Mouse (Mus musculus) layer of hippocampus, adult 9-11 months (tissue): Measurements from ENCODE around the gene Tspear.
"Not testable (repeated sequence)": the region's sequence is repeated elsewhere in the genome, so short reads cannot be mapped to it uniquely, and the experiment has no call there.

Source experiments
- DNase-seq: peaks from one replicate; pipeline ENCODE4 v3.0.0; 2022

Tspear gene

GRCm38 (mm10) chr10:77797677-77798076, 111.3 kb downstream of the Tspear start:
- no peak for DNase-seq

DNA sequence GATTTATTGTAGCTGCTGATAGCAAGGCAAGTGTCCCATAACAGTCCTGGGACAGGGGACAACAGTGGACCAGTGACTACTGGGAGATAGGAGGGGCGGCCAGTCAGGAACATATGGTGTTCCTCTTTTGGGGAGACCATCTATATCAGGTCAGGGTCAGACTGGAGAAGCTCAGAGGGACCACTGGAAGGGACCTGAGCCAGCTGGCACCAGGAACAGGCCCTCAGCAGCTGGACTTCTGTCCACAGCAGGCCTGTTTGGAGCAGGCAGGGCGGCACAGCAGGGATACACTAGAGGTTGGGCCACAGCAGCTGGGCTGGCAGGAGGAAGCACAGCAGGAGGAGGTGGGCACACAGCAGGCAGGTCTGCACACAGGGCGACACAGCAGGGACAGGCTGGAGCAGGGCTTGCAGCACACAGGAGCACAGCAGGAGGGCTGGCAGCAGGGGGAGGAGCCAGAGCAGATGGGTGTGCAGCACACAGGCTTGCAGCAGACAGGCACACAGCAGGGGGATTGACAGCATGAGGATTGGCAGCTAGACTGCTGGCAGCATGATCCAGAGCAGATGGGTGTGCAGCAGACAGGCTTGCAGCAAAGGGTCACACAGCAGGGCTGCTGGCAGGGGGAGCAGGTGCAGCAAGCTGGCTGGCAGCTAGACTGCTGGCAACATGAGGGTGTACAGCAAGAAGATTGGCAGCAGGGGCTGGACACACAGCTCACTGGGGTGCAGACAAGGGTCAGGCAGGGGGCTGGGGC, 112.0 kb downstream of the Tspear start:
- not testable (repeated sequence) for DNase-seq

- no peak for DNase-seq
These were observed 112.6 kb downstream of the Tspear start, which contains the start of gene Gm19668 for GRCm38 (mm10) chr10:77798921-77799508. Gene Gm19668, minus strand, starts transcription at chr10:77799133.

DNA sequence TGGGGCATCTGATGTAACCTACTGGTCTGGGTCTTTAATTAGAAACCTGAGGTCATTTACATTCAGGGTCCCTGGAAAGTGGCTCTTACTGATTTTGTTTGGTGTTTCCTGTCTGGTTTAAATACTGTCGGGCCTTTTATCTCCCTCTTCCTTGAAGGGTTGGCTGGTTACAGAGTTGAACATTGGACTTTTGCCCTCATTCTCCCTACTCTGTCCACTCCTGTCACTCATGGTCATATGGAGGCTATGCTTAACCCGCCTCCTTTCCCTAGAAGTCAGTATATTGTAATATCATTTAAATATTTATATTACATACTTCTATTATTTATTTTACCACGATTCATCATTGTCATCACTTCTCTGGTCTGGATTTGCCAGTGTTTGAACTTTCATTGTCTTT, 117.7 kb downstream of the Tspear start:
- no peak for DNase-seq

- DNase-seq, result no peak
These were observed 125.4 kb downstream of the Tspear start, which contains the start of gene Gm9507 for GRCm38 (mm10) chr10:77811743-77812142. Gene Gm9507, minus strand, starts transcription at chr10:77811843.

DNA sequence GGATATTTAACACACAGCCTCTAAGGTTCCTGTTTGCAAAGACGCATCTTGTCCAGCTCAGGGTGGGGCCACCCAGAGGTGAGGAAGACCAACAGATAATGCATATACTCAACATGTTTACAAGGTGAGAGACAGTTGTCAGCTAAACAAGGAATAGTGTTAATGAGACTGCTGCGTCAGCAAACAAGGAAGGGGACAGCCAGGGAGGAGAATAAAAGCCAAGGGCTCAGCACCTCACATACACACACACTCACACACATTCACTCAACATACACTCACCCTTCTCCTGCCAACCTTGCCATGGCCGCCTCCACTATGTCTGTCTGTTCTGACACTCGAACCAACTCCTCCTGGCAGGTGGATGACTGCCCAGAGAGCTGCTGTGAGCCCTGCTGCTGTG, 128.0 kb downstream of the Tspear start, which contains the start of gene Gm2696:
TSS of gene Gm2696 (plus strand) at position 301 of the 400 bp plus-strand sequence.
- no peak for DNase-seq

GRCm38 (mm10) chr10:77815514-77815913, 129.1 kb downstream of the Tspear start:
- no peak for DNase-seq

GRCm38 (mm10) chr10:77818523-77818922, 132.2 kb downstream of the Tspear start:
- no peak for DNase-seq

DNA sequence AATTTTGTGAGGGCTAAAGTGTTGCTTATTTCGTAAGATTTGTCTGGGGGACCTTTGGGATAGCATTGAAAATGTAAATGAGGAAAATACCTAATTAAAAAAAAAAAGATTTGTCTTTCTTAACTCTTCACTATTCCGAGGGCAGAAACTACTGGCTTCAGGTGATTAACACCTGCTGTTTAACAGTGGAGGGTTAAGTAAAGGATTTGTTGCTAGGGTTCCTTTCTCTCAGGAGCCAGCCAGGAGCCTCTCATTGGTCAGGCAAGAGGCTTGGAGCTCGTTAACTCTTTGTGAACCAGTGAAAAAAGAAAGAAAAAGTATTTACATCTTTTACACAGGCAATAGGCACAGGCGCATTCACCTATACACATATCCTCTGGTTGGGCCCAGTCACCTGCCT, 132.8 kb downstream of the Tspear start:
- DNase-seq, result no peak

- no peak for DNase-seq
These were observed 140.6 kb downstream of the Tspear start, which contains the start of gene Krtap10-4 for GRCm38 (mm10) chr10:77826951-77827350. Gene Krtap10-4, minus strand, starts transcription at chr10:77827095.

DNA sequence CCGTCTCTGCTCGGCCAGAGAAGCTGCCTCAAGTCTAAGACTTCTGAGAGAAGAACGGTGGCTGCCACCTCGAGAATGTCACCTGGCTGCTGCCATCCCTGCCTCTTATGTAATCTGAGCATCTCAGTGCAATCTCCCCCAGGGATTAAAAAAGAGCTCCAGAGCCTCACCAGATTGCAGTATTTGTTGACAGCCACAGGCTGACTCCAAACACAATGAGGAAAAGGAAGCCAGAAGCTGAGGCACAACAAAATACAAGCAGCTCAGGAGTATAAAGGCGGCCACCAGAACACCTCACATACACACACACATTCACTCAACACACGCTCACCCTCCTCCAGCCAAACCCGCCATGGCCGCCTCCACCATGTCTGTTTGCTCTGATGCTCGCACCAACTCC, 149.3 kb downstream of the Tspear start, which contains the start of gene Krtap10-10:
TSS of gene Krtap10-10 (plus strand) at position 301 of the 400 bp plus-strand sequence.
- no peak for DNase-seq

GRCm38 (mm10) chr10:77839006-77839405, 152.6 kb downstream of the Tspear start:
- no peak for DNase-seq

DNA sequence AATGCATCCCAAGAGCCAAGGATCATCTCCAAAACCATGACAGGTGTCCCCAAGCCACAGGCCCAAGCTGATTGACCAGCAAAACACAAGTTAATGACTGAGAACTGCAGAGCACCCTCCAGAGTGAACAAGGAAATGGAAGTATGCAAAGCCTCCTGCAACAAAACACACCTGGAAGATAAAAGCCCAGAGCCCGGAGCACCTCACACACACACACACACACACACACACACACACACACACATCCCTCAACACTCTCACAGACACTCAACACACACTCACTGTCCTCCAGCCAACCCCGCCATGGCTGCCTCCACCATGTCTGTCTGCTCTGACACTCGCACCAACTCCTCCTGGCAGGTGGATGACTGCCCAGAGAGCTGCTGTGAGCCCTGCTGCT, 160.1 kb downstream of the Tspear start, which contains the start of gene Gm36176:
TSS of gene Gm36176 (plus strand) at position 301 of the 400 bp plus-strand sequence.
- no peak for DNase-seq

DNA sequence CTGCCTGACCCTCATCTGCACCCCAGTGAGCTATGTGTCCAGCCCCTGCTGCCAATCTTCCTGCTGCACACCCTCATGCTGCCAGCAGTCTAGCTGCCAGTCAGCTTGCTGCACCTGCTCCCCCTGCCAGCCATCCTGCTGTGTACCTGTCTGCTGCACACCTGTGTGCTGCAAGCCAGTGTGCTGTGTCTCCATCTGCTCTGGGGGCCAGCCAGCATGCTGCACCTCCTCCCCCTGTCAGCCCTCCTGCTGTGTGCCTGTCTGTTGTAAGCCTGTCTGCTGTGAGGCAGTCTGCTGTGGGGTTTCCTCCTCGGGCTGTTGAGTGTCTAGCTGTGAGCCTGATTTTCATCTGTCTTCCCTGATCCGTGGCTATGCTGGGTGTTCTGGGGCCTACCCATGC, 160.6 kb downstream of the Tspear start:
- DNase-seq, result no peak

- no peak for DNase-seq
These were observed 161.2 kb downstream of the Tspear start for GRCm38 (mm10) chr10:77847538-77847937.

- no peak for DNase-seq
These were observed 166.2 kb downstream of the Tspear start, which contains the start of gene Gm10318 for GRCm38 (mm10) chr10:77852559-77852958. Gene Gm10318, plus strand, starts transcription at chr10:77852859.

DNA sequence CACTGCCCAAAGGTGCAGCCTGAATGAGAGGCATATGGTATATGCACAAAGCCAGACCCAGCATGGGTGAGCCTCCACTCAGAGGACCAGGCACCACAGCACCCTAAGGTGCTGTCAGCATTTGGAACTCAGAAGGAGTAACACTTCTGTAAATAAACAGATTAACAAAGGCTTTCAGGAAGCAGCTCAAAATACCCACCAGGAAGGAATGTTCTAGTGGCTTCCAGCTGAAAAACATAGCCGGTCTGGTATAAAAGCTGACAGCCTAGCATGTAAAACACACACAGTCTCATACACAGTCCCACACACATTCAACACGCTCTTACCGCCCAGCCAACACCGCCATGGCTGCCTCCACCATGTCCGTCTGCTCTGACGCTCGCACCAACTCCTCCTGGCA, 175.3 kb downstream of the Tspear start, which contains the start of gene Gm3285:
TSS of gene Gm3285 (plus strand) at position 301 of the 400 bp plus-strand sequence.
- no peak for DNase-seq

GRCm38 (mm10) chr10:77864067-77864761, 177.8 kb downstream of the Tspear start:
- no peak for DNase-seq

- no peak for DNase-seq
These were observed 178.4 kb downstream of the Tspear start for GRCm38 (mm10) chr10:77864762-77865143.

- no peak for DNase-seq
These were observed 181.2 kb downstream of the Tspear start for GRCm38 (mm10) chr10:77867546-77867945.

- no peak for DNase-seq
These were observed 183.3 kb downstream of the Tspear start for GRCm38 (mm10) chr10:77869651-77870050.

GRCm38 (mm10) chr10:77878985-77879384, 192.6 kb downstream of the Tspear start:
- DNase-seq, result no peak

DNA sequence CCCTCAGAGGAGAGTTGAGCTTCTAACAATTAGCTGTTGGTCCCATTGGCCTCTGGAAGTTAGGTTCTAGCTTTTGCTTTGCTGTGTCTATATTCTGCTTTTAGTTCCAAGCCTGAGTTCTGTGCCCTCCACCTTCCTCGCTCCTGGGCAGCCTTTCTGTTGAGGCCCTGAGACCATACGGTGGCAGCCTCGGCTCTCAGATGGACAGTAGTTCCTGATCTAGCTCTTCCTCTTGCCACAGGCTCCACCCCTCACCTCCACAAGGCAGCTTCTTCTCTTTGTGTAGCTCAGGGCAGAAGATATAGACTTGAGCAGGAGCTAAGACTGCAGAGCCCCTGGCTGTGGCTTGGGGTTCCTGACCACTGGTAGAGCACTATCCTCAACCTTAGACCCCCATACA, 193.9 kb downstream of the Tspear start:
- peak; percentile 49 for DNase-seq
